Mouse (Mus musculus): ENCODE measurements at regions not wholly inside any gene's neighbourhood (a gene's known extent, or its start where the extent isn't known, plus 50 kb on each side); places are given as distances from the start of the nearest gene placed in this dataset.

DNA sequence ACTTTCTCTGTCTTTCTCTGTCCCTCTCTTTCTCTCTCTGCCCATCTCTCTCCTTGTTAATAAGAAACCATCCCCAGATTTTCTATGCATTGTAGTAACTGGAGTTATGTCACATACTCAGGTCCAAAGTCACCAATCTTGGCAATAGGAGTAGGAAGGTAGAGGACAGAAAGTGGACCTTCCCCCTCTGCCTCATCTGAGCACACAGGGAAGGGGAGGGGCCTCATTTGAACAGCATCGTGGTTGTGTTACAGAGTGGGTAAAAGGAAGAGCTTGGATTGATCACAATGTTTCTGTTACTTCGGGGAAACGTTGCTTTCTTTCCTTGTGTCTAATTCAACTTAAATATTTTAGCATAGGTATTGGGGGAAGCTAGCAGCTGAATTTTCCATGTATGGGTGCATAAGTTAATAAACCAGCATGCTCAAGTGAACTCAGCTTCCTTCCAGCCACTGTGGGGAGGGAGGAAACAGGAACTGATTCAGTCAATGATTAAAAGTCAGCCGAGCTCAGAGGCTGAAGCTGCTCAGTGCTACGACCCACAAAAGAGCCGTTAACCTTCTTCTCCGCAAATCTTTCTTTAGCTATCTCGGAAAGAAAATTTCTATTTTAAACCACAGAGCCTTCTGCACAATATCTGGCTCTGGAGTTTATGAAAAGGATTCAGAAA lies 243.5 kb downstream of the Hace1 start:
- H3K4me3 ChIP-seq (ENCODE audit: control insufficient read depth, low read depth, low read length): no peak overlapping the region
- TF ChIP-seq POLR2A (IDR thresholded peaks at IDR 0.05; ENCODE audit: control insufficient read depth, low read depth, low read length) (no peak), CTCF (IDR thresholded peaks at IDR 0.05; ENCODE audit: control insufficient read depth, insufficient read depth, insufficient replicate concordance, low read depth, low read length) (no peak)
- no peaks in the 10 kb centered on the region for H3K27me3 ChIP-seq (ENCODE audit: control insufficient read depth, insufficient read depth, low read length)
- no peak overlapping the region for H3K27ac ChIP-seq (ENCODE audit: control insufficient read depth, insufficient read depth, low read depth, low read length)
- H3K36me3 ChIP-seq (ENCODE audit: control insufficient read depth, insufficient read depth, low read length): no peaks in the 10 kb centered on the region
- no peaks in the 10 kb centered on the region for H3K4me1 ChIP-seq (ENCODE audit: control insufficient read depth, insufficient read depth, low read length)

DNA sequence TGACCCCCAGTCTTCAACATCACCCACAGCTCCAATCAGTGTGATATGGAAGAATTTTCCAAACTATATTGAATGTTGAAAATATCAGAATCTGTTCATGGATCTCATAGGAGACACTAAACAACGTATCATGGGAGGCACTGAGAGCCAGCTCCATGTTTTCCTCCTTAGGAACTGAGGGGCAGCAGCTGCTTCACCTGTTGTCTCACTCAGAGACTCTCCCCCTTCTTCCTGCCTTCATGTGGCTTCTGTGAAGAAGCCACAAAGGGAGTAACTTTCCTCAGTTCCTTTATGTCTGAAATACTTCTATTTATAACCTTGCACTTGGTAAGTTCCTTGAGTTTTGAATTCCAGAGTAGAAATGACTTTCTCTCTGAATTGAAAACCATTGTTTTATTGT lies 244.6 kb downstream of the Hace1 start:
- Histone ChIP-seq H3K27me3 (ENCODE audit: control insufficient read depth, insufficient read depth, low read length) (no peaks in the 10 kb centered on the region), H3K36me3 (ENCODE audit: control insufficient read depth, insufficient read depth, low read length) (no peaks in the 10 kb centered on the region), H3K27ac (ENCODE audit: control insufficient read depth, insufficient read depth, low read depth, low read length) (no peak overlapping the region), H3K4me3 (ENCODE audit: control insufficient read depth, low read depth, low read length) (no peak overlapping the region), H3K4me1 (ENCODE audit: control insufficient read depth, insufficient read depth, low read length) (no peaks in the 10 kb centered on the region)
- TF ChIP-seq POLR2A (IDR thresholded peaks at IDR 0.05; ENCODE audit: control insufficient read depth, low read depth, low read length): no peak
- TF ChIP-seq CTCF (IDR thresholded peaks at IDR 0.05; ENCODE audit: control insufficient read depth, insufficient read depth, insufficient replicate concordance, low read depth, low read length): no peak

DNA sequence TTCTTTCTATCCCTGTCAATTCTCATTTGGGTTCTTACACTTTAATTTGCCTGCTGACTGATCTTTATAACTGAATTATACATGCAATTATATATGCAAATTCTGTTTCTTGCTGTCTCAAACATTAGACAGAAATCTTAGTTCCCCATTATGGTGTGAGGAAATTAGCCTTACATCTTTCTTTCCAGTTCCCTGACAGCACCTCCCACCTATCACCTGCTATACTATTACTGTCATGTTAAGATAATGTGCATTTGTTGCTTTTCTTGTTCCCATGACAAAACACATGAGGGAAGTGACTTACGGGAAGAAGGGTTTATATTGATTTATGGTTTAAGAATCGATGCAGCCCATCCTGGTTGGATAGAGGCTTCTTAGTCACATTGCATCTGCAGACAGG lies 246.0 kb downstream of the Hace1 start:
- no peak overlapping the region for H3K4me3 ChIP-seq (ENCODE audit: control insufficient read depth, low read depth, low read length)
- no peaks in the 10 kb centered on the region for H3K4me1 ChIP-seq (ENCODE audit: control insufficient read depth, insufficient read depth, low read length)

DNA sequence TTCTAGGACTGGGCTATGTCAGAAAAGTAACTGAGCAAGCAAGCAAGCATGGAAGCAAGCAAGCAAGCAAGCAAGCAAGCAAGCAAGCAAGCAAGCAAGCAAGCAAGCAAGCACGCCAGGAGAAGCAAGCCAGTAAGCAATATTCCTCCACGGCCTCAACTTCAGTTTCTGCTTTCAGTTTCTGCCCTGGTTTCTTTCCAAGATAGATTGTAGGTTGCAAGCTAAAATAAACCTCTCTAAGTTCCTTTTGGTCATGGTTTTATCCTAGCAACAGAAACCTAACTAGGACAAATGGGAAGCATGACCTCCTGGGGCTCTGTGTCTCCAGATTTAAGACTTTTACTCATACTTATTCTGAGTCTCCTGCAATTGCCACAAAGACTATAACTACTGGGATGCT lies 271.0 kb downstream of the Hace1 start:
- H3K36me3 ChIP-seq (ENCODE audit: control insufficient read depth, insufficient read depth, low read length): no peaks in the 10 kb centered on the region
- TF ChIP-seq CTCF (IDR thresholded peaks at IDR 0.05; ENCODE audit: control insufficient read depth, insufficient read depth, insufficient replicate concordance, low read depth, low read length) (no peak), POLR2A (IDR thresholded peaks at IDR 0.05; ENCODE audit: control insufficient read depth, low read depth, low read length) (no peak)

More for the DNA sequence above, 246.0 kb downstream of the Hace1 start:
- no peaks in the 10 kb centered on the region for H3K36me3 ChIP-seq (ENCODE audit: control insufficient read depth, insufficient read depth, low read length)
- no peaks in the 10 kb centered on the region for H3K27me3 ChIP-seq (ENCODE audit: control insufficient read depth, insufficient read depth, low read length)
- no peak for TF ChIP-seq CTCF (IDR thresholded peaks at IDR 0.05; ENCODE audit: control insufficient read depth, insufficient read depth, insufficient replicate concordance, low read depth, low read length)
- no peak for TF ChIP-seq POLR2A (IDR thresholded peaks at IDR 0.05; ENCODE audit: control insufficient read depth, low read depth, low read length)
- H3K27ac ChIP-seq (ENCODE audit: control insufficient read depth, insufficient read depth, low read depth, low read length): no peak overlapping the region

DNA sequence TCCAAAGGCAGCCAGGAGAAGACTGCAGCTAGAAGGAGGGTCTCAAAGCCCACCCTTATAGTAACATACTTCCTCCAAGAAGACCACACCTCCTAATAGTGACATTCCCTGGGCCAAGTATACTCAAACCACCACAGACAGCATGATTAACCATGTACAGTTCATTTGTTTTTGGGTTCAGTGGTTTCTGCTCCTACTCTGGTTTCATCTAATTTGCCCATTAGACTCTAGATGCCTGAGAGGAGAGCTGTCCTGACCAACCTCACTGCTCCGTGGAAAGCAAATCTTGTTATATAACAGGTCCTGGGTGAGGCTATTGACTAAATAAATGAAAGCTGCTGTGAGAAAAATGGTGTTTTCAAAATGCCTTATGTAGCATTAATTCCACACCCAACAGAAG lies 272.2 kb downstream of the Hace1 start:
- TF ChIP-seq POLR2A (IDR thresholded peaks at IDR 0.05; ENCODE audit: control insufficient read depth, low read depth, low read length) (no peak), CTCF (IDR thresholded peaks at IDR 0.05; ENCODE audit: control insufficient read depth, insufficient read depth, insufficient replicate concordance, low read depth, low read length) (no peak)
- no peaks in the 10 kb centered on the region for H3K36me3 ChIP-seq (ENCODE audit: control insufficient read depth, insufficient read depth, low read length)
- no peaks in the 10 kb centered on the region for H3K4me1 ChIP-seq (ENCODE audit: control insufficient read depth, insufficient read depth, low read length)
- H3K27ac ChIP-seq (ENCODE audit: control insufficient read depth, insufficient read depth, low read depth, low read length): no peak overlapping the region
- no peak overlapping the region for H3K4me3 ChIP-seq (ENCODE audit: control insufficient read depth, low read depth, low read length)
- H3K27me3 ChIP-seq (ENCODE audit: control insufficient read depth, insufficient read depth, low read length): no peaks in the 10 kb centered on the region

More for the DNA sequence above, 271.0 kb downstream of the Hace1 start:
- Histone ChIP-seq H3K4me1 (ENCODE audit: control insufficient read depth, insufficient read depth, low read length) (no peaks in the 10 kb centered on the region), H3K4me3 (ENCODE audit: control insufficient read depth, low read depth, low read length) (no peak overlapping the region), H3K27me3 (ENCODE audit: control insufficient read depth, insufficient read depth, low read length) (no peaks in the 10 kb centered on the region), H3K27ac (ENCODE audit: control insufficient read depth, insufficient read depth, low read depth, low read length) (no peak overlapping the region)

DNA sequence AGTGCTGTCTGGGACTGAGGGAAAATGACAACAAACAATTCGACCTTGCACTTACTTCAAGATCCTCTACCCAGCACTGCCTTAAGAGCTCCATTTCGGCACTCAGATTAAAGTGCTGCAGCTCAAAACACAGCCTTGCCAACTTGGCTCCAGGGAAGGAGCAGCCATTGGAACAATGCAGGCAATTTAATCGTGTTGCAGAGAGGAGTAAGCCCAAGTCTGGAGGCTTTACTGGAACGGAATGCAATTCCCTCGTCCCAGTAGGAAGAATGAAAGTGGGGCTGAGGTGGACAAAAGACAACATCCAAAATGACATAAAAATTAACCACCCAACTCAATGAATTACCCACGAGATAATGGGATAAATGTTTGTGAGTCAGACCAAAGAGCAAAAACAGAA lies 273.0 kb downstream of the Hace1 start:
- TF ChIP-seq POLR2A (IDR thresholded peaks at IDR 0.05; ENCODE audit: control insufficient read depth, low read depth, low read length) (no peak), CTCF (IDR thresholded peaks at IDR 0.05; ENCODE audit: control insufficient read depth, insufficient read depth, insufficient replicate concordance, low read depth, low read length) (no peak)

DNA sequence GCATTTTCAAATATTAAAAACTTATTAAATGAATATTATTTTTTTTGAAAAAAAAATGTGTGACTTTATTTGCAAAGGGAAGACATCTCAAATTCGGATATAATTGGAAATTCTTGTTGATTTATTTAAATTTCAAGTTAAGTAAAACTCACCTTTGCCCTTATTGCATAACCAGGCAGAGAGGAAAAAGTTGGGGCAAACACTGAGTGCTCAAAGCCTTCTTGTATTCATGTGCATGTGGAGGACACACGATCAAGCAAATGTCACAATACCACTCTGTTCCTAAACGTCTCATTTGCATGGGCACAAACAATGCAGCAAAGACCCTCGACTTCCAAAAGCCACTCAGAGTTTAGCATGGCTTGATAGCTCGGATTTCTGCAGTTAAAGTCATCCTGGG lies 275.1 kb downstream of the Hace1 start:
- no peak overlapping the region for H3K27ac ChIP-seq (ENCODE audit: control insufficient read depth, insufficient read depth, low read depth, low read length)
- TF ChIP-seq POLR2A (IDR thresholded peaks at IDR 0.05; ENCODE audit: control insufficient read depth, low read depth, low read length) (no peak), CTCF (IDR thresholded peaks at IDR 0.05; ENCODE audit: control insufficient read depth, insufficient read depth, insufficient replicate concordance, low read depth, low read length) (no peak)
- H3K4me1 ChIP-seq (ENCODE audit: control insufficient read depth, insufficient read depth, low read length): no peaks in the 10 kb centered on the region
- H3K27me3 ChIP-seq (ENCODE audit: control insufficient read depth, insufficient read depth, low read length): no peaks in the 10 kb centered on the region
- no peak overlapping the region for H3K4me3 ChIP-seq (ENCODE audit: control insufficient read depth, low read depth, low read length)
- H3K36me3 ChIP-seq (ENCODE audit: control insufficient read depth, insufficient read depth, low read length): no peaks in the 10 kb centered on the region

More for the DNA sequence above, 273.0 kb downstream of the Hace1 start:
- H3K4me3 ChIP-seq (ENCODE audit: control insufficient read depth, low read depth, low read length): no peak overlapping the region
- H3K4me1 ChIP-seq (ENCODE audit: control insufficient read depth, insufficient read depth, low read length): no peaks in the 10 kb centered on the region
- 0 out of 2 replicates have a peak overlapping the region, but pooled peaks have one; percentile 6 for H3K27ac ChIP-seq (ENCODE audit: control insufficient read depth, insufficient read depth, low read depth, low read length)
- H3K27me3 ChIP-seq (ENCODE audit: control insufficient read depth, insufficient read depth, low read length): no peaks in the 10 kb centered on the region
- H3K36me3 ChIP-seq (ENCODE audit: control insufficient read depth, insufficient read depth, low read length): no peaks in the 10 kb centered on the region
